Mouse (Mus musculus) urinary bladder, postnatal 36 days (tissue): ENCODE data around the gene Magi1.

Experiments
- DNase-seq, 2 experiments: peaks; one replicate each; pipeline ENCODE4 v3.0.0; 2022; ENCODE audit warnings: low spot score in 2 of 2, mixed read lengths in 1 of 2

The Magi1 gene

GRCm38 (mm10) chr6:93819282-93819681 lies 464.4 kb downstream of the Magi1 start:
- DNase-seq: no peak

DNA sequence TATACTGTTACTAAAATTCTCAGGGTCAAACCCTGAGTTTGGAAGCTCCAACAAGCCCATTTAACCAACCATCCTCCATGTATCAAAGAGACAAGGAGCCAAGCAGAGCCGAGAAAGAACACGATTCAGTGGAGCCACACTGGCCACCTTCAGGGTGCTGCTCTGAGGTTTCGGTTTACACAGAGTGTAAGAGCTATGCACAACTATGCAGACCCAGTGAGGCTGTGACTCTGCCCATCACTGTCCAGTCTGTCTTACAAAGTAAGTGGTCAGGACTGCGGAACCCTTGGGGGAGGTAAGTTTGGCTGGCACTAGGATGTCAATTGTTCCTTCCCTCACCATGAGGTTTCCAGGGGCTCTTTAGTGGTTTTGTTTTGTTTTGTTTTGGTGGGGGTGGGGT lies 465.2 kb downstream of the Magi1 start:
- no peak for DNase-seq

DNA sequence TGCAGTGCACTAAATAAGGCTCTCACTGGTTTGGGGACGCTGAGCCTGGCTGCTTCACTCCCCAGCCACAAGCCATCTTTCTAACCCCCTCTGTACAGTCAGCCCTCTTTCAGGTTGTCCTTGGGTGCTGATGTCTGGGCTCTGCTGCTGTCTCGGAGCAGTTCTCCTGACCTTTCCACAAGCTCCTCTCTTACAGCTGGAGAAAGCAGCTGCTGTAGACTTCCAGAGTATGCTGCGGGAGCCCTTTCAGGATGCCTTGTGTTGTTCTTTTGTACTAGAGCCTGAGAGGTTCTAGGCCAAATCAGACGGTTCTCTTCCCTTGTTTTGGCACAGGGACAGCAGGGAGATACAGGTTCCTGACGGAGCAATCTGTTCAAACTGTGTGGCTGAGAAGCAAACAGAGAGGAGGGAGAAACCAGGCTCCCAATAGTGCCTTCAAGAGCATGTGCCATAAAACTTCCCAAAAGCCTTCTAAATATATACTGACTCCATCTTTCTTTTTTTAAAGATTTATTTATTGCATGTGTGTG lies 478.2 kb downstream of the Magi1 start:
- DNase-seq: no peak

- DNase-seq: no peak
Measured at GRCm38 (mm10) chr6:93802390-93802789, 481.3 kb downstream of the Magi1 start.

DNA sequence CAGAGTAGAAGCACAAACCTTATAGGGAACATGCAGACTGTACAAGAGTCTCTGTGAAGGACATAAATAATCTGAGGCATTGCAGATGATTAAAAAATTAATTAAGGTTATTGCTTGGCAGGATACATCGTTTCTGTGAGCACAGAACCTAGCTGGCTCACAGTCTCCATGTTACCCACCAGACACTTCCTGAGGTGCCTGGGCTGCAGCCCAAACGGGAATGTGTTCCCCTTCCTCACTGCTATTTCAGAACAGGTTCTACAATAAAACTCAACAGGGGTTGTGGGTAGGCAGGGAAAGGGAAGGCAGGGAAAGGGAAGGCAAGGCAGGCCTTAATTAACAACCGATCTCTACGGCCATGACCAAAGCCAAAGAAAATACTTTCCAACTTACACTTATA lies 483.3 kb downstream of the Magi1 start:
- no peak for DNase-seq

GRCm38 (mm10) chr6:93792309-93793215 lies 491.2 kb downstream of the Magi1 start:
- no peak for DNase-seq

- no peak for DNase-seq
Measured at GRCm38 (mm10) chr6:93789721-93790120, 494.0 kb downstream of the Magi1 start.

DNA sequence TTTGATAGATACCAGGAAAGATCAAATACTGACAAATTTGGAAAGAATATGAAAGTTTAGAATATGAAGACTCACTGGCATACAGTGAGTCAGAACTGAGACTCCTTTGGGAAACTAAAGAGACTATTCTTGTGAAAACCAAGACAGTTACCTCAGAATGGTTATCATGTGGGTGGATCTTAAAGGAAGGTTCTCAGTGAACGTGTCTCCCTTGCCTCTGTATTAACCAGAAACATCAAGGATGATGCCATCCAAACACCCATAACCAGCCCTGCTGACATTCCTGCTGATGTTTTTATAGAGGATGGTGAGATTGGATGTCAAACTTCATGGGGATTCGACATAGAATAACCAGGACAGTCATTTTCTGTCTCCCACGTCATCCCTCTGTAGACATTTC lies 496.7 kb downstream of the Magi1 start:
- no peak for DNase-seq

DNA sequence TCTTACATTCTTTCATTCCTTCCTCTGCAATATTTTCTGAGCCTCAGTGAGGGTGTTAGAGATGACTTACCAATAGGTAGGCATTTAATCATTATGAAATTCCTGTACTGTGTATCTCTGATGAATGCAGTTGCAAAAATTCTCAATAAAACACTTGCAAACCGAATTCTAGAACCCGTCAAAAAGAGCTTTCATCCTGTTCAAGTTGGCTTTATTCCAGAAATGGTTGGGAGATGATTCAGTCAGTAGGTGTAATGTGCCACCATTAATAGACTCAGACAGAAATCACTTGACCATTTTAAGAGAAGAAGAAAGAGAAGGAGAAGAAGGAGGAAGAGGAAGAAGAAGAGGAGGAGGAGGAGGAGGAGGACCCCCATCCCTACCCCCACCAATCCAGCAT lies 497.5 kb downstream of the Magi1 start:
- no peak for DNase-seq

DNA sequence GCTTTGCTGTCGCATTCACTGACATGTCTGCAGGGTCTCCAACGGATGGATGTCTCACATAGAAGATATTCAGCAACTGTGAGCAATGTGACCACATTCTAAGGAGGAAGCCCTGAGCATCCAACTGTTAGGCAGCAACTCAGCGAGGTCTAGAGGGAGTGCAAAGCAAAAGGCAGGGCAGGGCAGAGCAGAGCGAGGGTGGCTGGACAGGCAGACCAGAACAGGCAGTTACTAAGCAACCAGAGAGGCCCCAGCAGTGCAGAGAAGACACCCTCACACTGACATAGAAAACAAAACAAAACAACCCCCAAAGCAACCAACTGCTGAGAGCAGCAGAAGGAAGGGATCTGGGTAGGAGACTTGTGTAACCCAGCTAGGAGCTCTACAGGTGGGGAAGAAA lies 512.6 kb downstream of the Magi1 start:
- no peak for DNase-seq

- DNase-seq: no peak
Measured at GRCm38 (mm10) chr6:93770283-93771025, 513.3 kb downstream of the Magi1 start.

- no peak for DNase-seq
Measured at GRCm38 (mm10) chr6:93758114-93758513, 525.6 kb downstream of the Magi1 start.

DNA sequence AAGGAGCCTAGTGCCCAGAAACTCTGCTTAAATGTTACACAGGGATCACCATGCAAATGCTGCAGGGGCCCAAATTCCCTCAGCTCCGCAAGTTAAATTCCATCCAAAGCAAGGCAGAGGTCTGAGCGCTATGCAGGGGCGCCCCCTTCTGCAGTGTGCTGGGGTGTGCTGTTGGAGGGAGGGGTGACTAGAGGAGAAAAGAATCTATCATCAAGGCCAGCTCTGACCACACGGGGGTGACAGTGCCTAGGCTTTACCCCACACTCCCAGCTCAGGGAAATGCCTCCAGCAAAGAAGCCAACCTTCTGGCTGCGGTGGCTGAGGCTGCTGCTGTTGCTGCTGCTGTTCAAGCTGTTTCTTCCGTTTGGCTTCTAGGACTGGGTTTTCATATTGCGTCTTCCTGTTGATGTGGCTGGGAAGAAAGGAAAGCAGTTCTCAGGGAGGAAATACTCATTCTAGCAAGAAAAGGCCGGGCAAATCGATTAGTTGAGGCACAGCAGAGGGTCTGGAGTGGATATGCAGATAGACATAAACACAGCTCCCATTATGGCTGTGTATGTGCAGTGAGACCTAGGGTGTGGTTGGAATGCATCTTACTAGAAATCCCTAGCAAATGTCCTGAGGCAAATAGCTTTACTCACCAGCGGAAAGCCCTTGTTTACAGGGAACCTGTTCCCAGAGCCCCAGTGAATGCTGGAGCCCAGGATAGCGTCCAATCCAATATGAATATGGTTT lies 526.2 kb downstream of the Magi1 start:
- peak; percentile 48 to 75 for DNase-seq

DNA sequence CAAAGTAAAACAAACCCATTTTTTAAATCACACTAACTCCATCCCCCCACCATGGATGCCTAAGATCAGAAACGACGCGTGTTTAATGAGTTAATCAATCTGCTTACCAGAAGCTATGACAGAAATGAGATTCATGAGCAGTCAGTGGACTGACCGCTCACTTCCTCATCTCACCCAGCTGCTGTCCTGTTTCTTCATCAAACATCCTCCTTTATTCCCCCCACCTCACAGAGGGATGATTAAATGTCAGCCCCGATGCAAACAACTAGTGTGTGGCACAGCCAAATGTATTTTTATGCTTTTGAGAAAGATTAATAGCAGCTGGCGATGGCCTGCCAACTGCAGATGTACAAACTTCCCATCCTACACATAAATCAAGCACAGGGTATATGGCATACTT lies 540.6 kb downstream of the Magi1 start:
- no peak for DNase-seq

GRCm38 (mm10) chr6:93739786-93740185 lies 543.9 kb downstream of the Magi1 start:
- DNase-seq: no peak

GRCm38 (mm10) chr6:93737083-93737482 lies 546.6 kb downstream of the Magi1 start:
- DNase-seq: no peak

- DNase-seq: no peak
Measured at GRCm38 (mm10) chr6:93736071-93736470, 547.6 kb downstream of the Magi1 start.

DNA sequence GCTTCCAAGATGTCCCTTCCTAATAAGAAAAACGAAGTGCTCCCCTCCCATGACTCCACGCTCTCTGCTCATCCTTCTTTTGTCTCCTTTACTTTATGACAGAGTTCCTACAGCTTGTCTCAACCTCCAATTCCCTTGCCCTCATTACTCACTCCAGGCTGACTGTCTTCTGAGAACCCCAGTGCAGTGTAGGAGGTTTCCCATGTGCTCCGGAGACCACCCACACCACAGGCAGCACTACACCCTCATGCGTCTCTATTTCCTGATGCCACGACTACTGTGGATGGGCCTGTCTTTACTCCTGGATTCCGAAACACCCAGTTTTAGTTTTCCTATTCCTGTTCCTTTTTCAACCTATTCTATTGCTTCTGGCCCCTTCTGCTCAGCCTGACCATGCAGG lies 549.9 kb downstream of the Magi1 start:
- DNase-seq: no peak

- no peak for DNase-seq
Measured at GRCm38 (mm10) chr6:93729702-93730101, 554.0 kb downstream of the Magi1 start.

GRCm38 (mm10) chr6:93728791-93729190 lies 554.9 kb downstream of the Magi1 start:
- DNase-seq: no peak

GRCm38 (mm10) chr6:93727630-93728178 lies 556.0 kb downstream of the Magi1 start:
- no peak for DNase-seq
